Mouse (Mus musculus): ENCODE measurements around the gene Tmem170b.

GRCm38 (mm10) chr13:41607589-41607988 lies 1.9 kb downstream of the Tmem170b start:
- TF ChIP-seq CTCF (IDR thresholded peaks at IDR 0.05; ENCODE audit: control insufficient read depth, insufficient read depth, insufficient read length) (no peak), USF1 (IDR thresholded peaks at IDR 0.05; ENCODE audit: low read depth) (no peak), CEBPB (IDR thresholded peaks at IDR 0.05; ENCODE audit: low read depth) (no peak), MAX (IDR thresholded peaks at IDR 0.05) (no peak), MYOG (IDR thresholded peaks at IDR 0.05; ENCODE audit: control insufficient read depth, extremely low read depth, insufficient read length) (no peak)

Measured in C2C12 (cell line).